Mouse (Mus musculus): ENCODE results near the gene Efna5. TPM values are rescaled to one million over a fixed set of nuclear protein-coding genes. Genes with fewer than 3 reads are reported as not detected.

The Efna5 gene
- polyA plus RNA-seq, 1 experiment from 2014 or later: 20.2 TPM

- Histone ChIP-seq H3K27me3 (replicated peaks; ENCODE audit: control insufficient read depth, insufficient read depth, low read length) (no peaks in the 10 kb centered on the region), H3K4me2 (ENCODE audit: low read depth, low read length) (no peak overlapping the region), H3K27ac (ENCODE audit: low read length) (no peak overlapping the region), H3K4me3 (ENCODE audit: low read length) (no peak overlapping the region), H3K36me3 (ENCODE audit: control insufficient read depth, insufficient read depth, low read length) (no peaks in the 10 kb centered on the region), H3K4me1 (ENCODE audit: control insufficient read depth, insufficient read depth, low read length) (no peaks in the 10 kb centered on the region), H3K9me3 (ENCODE audit: control insufficient read depth, low read length) (no peaks in the 10 kb centered on the region), H3K9ac (ENCODE audit: low read depth, low read length) (no peak overlapping the region)
- ATAC-seq: no peak
- 57% methylated on average over 1 of the region's 1 CpGs for WGBS
Observed at GRCm38 (mm10) chr17:62627508-62627907, 253.6 kb downstream of the Efna5 start.

GRCm38 (mm10) chr17:62625646-62626020, 255.5 kb downstream of the Efna5 start:
- Histone ChIP-seq H3K4me2 (ENCODE audit: low read depth, low read length) (no peak overlapping the region), H3K36me3 (ENCODE audit: control insufficient read depth, insufficient read depth, low read length) (no peaks in the 10 kb centered on the region), H3K4me1 (ENCODE audit: control insufficient read depth, insufficient read depth, low read length) (no peaks in the 10 kb centered on the region), H3K4me3 (ENCODE audit: low read length) (no peak overlapping the region), H3K27me3 (replicated peaks; ENCODE audit: control insufficient read depth, insufficient read depth, low read length) (no peaks in the 10 kb centered on the region), H3K9me3 (ENCODE audit: control insufficient read depth, low read length) (no peaks in the 10 kb centered on the region), H3K27ac (ENCODE audit: low read length) (no peak overlapping the region), H3K9ac (ENCODE audit: low read depth, low read length) (no peak overlapping the region)
- ATAC-seq: no peak
- 60% methylated on average over 8 of the region's 8 CpGs for WGBS

GRCm38 (mm10) chr17:62624804-62625645, 256.1 kb downstream of the Efna5 start:
- Histone ChIP-seq H3K4me3 (ENCODE audit: low read length) (no peak overlapping the region), H3K27me3 (replicated peaks; ENCODE audit: control insufficient read depth, insufficient read depth, low read length) (no peaks in the 10 kb centered on the region), H3K4me1 (ENCODE audit: control insufficient read depth, insufficient read depth, low read length) (no peaks in the 10 kb centered on the region), H3K27ac (ENCODE audit: low read length) (no peak overlapping the region), H3K4me2 (ENCODE audit: low read depth, low read length) (no peak overlapping the region), H3K9me3 (ENCODE audit: control insufficient read depth, low read length) (no peaks in the 10 kb centered on the region), H3K9ac (ENCODE audit: low read depth, low read length) (no peak overlapping the region), H3K36me3 (ENCODE audit: control insufficient read depth, insufficient read depth, low read length) (no peaks in the 10 kb centered on the region)
- WGBS: 81% methylated on average over 8 of the region's 8 CpGs
- no peak for ATAC-seq

GRCm38 (mm10) chr17:62623224-62623623, 257.9 kb downstream of the Efna5 start:
- WGBS: 90% methylated on average over 3 of the region's 3 CpGs
- Histone ChIP-seq H3K9ac (ENCODE audit: low read depth, low read length) (no peak overlapping the region), H3K9me3 (ENCODE audit: control insufficient read depth, low read length) (no peaks in the 10 kb centered on the region), H3K27ac (ENCODE audit: low read length) (no peak overlapping the region), H3K36me3 (ENCODE audit: control insufficient read depth, insufficient read depth, low read length) (no peaks in the 10 kb centered on the region), H3K27me3 (replicated peaks; ENCODE audit: control insufficient read depth, insufficient read depth, low read length) (no peaks in the 10 kb centered on the region), H3K4me3 (ENCODE audit: low read length) (no peak overlapping the region), H3K4me2 (ENCODE audit: low read depth, low read length) (no peak overlapping the region), H3K4me1 (ENCODE audit: control insufficient read depth, insufficient read depth, low read length) (no peaks in the 10 kb centered on the region)
- no peak for ATAC-seq

- Histone ChIP-seq H3K4me2 (ENCODE audit: low read depth, low read length) (no peak overlapping the region), H3K9ac (ENCODE audit: low read depth, low read length) (no peak overlapping the region), H3K4me3 (ENCODE audit: low read length) (no peak overlapping the region), H3K27ac (ENCODE audit: low read length) (no peak overlapping the region), H3K9me3 (ENCODE audit: control insufficient read depth, low read length) (no peaks in the 10 kb centered on the region), H3K4me1 (ENCODE audit: control insufficient read depth, insufficient read depth, low read length) (no peaks in the 10 kb centered on the region), H3K27me3 (replicated peaks; ENCODE audit: control insufficient read depth, insufficient read depth, low read length) (no peaks in the 10 kb centered on the region), H3K36me3 (ENCODE audit: control insufficient read depth, insufficient read depth, low read length) (no peaks in the 10 kb centered on the region)
- 82% methylated on average over 4 of the region's 4 CpGs for WGBS
- ATAC-seq: no peak
Observed at GRCm38 (mm10) chr17:62622481-62622880, 258.6 kb downstream of the Efna5 start.

- Histone ChIP-seq H3K27me3 (replicated peaks; ENCODE audit: control insufficient read depth, insufficient read depth, low read length) (no peaks in the 10 kb centered on the region), H3K4me3 (ENCODE audit: low read length) (no peak overlapping the region), H3K4me1 (ENCODE audit: control insufficient read depth, insufficient read depth, low read length) (peaks cover 6% of the 10 kb centered on the region; the same call in 1 of the 2 replicates), H3K4me2 (ENCODE audit: low read depth, low read length) (no peak overlapping the region), H3K36me3 (ENCODE audit: control insufficient read depth, insufficient read depth, low read length) (no peaks in the 10 kb centered on the region), H3K9ac (ENCODE audit: low read depth, low read length) (no peak overlapping the region), H3K9me3 (ENCODE audit: control insufficient read depth, low read length) (no peaks in the 10 kb centered on the region), H3K27ac (ENCODE audit: low read length) (no peak overlapping the region)
- 58% methylated on average over 6 of the region's 6 CpGs for WGBS
- no peak for ATAC-seq
Observed at GRCm38 (mm10) chr17:62615159-62615558, 266.0 kb downstream of the Efna5 start.

GRCm38 (mm10) chr17:62614708-62615107, 266.4 kb downstream of the Efna5 start:
- Histone ChIP-seq H3K36me3 (ENCODE audit: control insufficient read depth, insufficient read depth, low read length) (no peaks in the 10 kb centered on the region), H3K4me2 (ENCODE audit: low read depth, low read length) (no peak overlapping the region), H3K4me1 (ENCODE audit: control insufficient read depth, insufficient read depth, low read length) (peaks cover 6% of the 10 kb centered on the region; the same call in 1 of the 2 replicates), H3K9ac (ENCODE audit: low read depth, low read length) (no peak overlapping the region), H3K9me3 (ENCODE audit: control insufficient read depth, low read length) (no peaks in the 10 kb centered on the region), H3K4me3 (ENCODE audit: low read length) (no peak overlapping the region), H3K27me3 (replicated peaks; ENCODE audit: control insufficient read depth, insufficient read depth, low read length) (no peaks in the 10 kb centered on the region), H3K27ac (ENCODE audit: low read length) (no peak overlapping the region)
- ATAC-seq: no peak
- WGBS: 59% methylated on average over 6 of the region's 6 CpGs

- Histone ChIP-seq H3K36me3 (ENCODE audit: control insufficient read depth, insufficient read depth, low read length) (no peaks in the 10 kb centered on the region), H3K27me3 (replicated peaks; ENCODE audit: control insufficient read depth, insufficient read depth, low read length) (no peaks in the 10 kb centered on the region), H3K4me2 (ENCODE audit: low read depth, low read length) (no peak overlapping the region), H3K9ac (ENCODE audit: low read depth, low read length) (no peak overlapping the region), H3K4me3 (ENCODE audit: low read length) (no peak overlapping the region), H3K9me3 (ENCODE audit: control insufficient read depth, low read length) (no peaks in the 10 kb centered on the region), H3K27ac (ENCODE audit: low read length) (no peak overlapping the region), H3K4me1 (ENCODE audit: control insufficient read depth, insufficient read depth, low read length) (peaks cover 6% of the 10 kb centered on the region; the same call in 1 of the 2 replicates)
- no peak for ATAC-seq
- 62% methylated on average over 8 of the region's 8 CpGs for WGBS
Observed at GRCm38 (mm10) chr17:62614237-62614636, 266.9 kb downstream of the Efna5 start.

GRCm38 (mm10) chr17:62613232-62613631, 267.9 kb downstream of the Efna5 start:
- Histone ChIP-seq H3K27ac (ENCODE audit: low read length) (no peak overlapping the region), H3K9me3 (ENCODE audit: control insufficient read depth, low read length) (no peaks in the 10 kb centered on the region), H3K9ac (ENCODE audit: low read depth, low read length) (no peak overlapping the region), H3K4me1 (ENCODE audit: control insufficient read depth, insufficient read depth, low read length) (peaks cover 6% of the 10 kb centered on the region; the same call in 1 of the 2 replicates), H3K36me3 (ENCODE audit: control insufficient read depth, insufficient read depth, low read length) (no peaks in the 10 kb centered on the region), H3K27me3 (replicated peaks; ENCODE audit: control insufficient read depth, insufficient read depth, low read length) (no peaks in the 10 kb centered on the region), H3K4me2 (ENCODE audit: low read depth, low read length) (no peak overlapping the region), H3K4me3 (ENCODE audit: low read length) (no peak overlapping the region)
- 93% methylated on average over 11 of the region's 11 CpGs for WGBS
- no peak for ATAC-seq
